In genomic region chr8:5439054-5439453, GRCm38 (mm10) we compare ENCODE assay signal across 24 mouse cellular contexts.
"Had no signal": no experiment of that assay in that cellular context is flagged by ENCODE, and none has a peak within 500 bp of the region (broad histone marks: within the 10 kb centered on the region; RNA-seq: fewer than 3 reads in every experiment).

No protein-coding gene starts in this region.

- H3K9ac ChIP-seq: limb, embryonic 13.5 days; liver, embryonic 12.5 days; liver, embryonic 15.5 days; lung, embryonic 15.5 days; midbrain, embryonic 13.5 days; neural tube, embryonic 13.5 days had no signal

- H3K36me3 ChIP-seq: limb, embryonic 10.5 days; limb, embryonic 13.5 days; liver, embryonic 12.5 days; liver, embryonic 15.5 days; lung, embryonic 15.5 days; midbrain, embryonic 10.5 days; midbrain, embryonic 13.5 days; neural tube, embryonic 13.5 days had no signal

- H3K4me1 ChIP-seq: limb, embryonic 10.5 days; limb, embryonic 13.5 days; liver, embryonic 12.5 days; liver, embryonic 15.5 days; lung, embryonic 15.5 days; megakaryocyte, embryonic 14.5 days; midbrain, embryonic 10.5 days; midbrain, embryonic 13.5 days; neural tube, embryonic 13.5 days had no signal

- ATAC-seq: liver, embryonic 12.5 days; midbrain, embryonic 13.5 days; midbrain, embryonic 16.5 days had no signal

- H3K4me3 ChIP-seq: layer of hippocampus, adult 2 months; limb, embryonic 10.5 days; limb, embryonic 13.5 days; liver, embryonic 12.5 days; liver, embryonic 15.5 days; lung, embryonic 15.5 days; megakaryocyte, embryonic 14.5 days; midbrain, embryonic 10.5 days; midbrain, embryonic 13.5 days; myocyte; neural tube, embryonic 13.5 days had no signal

- H3K27me3 ChIP-seq: limb, embryonic 13.5 days; liver, embryonic 12.5 days; liver, embryonic 15.5 days; lung, embryonic 15.5 days; megakaryocyte, embryonic 14.5 days; midbrain, embryonic 13.5 days; neural tube, embryonic 13.5 days had no signal

- H3K9me3 ChIP-seq: limb, embryonic 10.5 days; liver, embryonic 12.5 days; liver, embryonic 15.5 days; lung, embryonic 15.5 days; megakaryocyte, embryonic 14.5 days; neural tube, embryonic 13.5 days had no signal

- H3K27ac ChIP-seq: layer of hippocampus, adult 2 months; limb, embryonic 10.5 days; limb, embryonic 13.5 days; liver, embryonic 12.5 days; liver, embryonic 15.5 days; lung, embryonic 15.5 days; midbrain, embryonic 10.5 days; midbrain, embryonic 13.5 days; neural tube, embryonic 13.5 days had no signal

- DNase-seq: kidney, adult 11 months; kidney, postnatal 10 days; layer of hippocampus, adult 9-11 months; liver; lung, adult 18-20 months; lung, postnatal 10 days; lung, postnatal 36 days; retina, postnatal 1 day; right cerebral cortex, postnatal 25 days; spleen, adult 18-20 months; thymus, adult 18-20 months; thymus, postnatal 36 days had no signal

- H3K4me2 ChIP-seq: limb, embryonic 13.5 days; liver, embryonic 12.5 days; liver, embryonic 15.5 days; lung, embryonic 15.5 days; midbrain, embryonic 13.5 days; neural tube, embryonic 13.5 days had no signal
